Comparison of ENCODE assay signal across 12 mouse cellular contexts in genomic region chr11:51837164-51838153, GRCm38 (mm10). TPM values are rescaled to one million over a fixed set of nuclear protein-coding genes. Genes with fewer than 3 reads are reported as not detected.
DNase-seq lines count a peak whose midpoint lies in the region; ATAC-seq lines count a peak whose summit lies in the region.
"Had no signal": no experiment of that assay in that cellular context is flagged by ENCODE, and none has a peak within 500 bp of the region (broad histone marks: within the 10 kb centered on the region; RNA-seq: fewer than 3 reads in every experiment).

No protein-coding gene starts in this region.

- peak; percentile 59 to 71 for DNase-seq in heart, adult 18-20 months
- no peak for DNase-seq in heart, postnatal 25 days (ENCODE audit: low spot score)
- DNase-seq in A20 (ENCODE audit: low read depth, low spot score): peak; percentile 47
- DNase-seq in gastrocnemius, postnatal 14 days: peak; percentile 60
- DNase-seq in left cerebral cortex, adult 9 months (ENCODE audit: low spot score in 2 of 2): no peak
- no peak for DNase-seq in layer of hippocampus, postnatal 25 days (ENCODE audit: extremely low spot score in 1 of 2, low spot score in 1 of 2)
- DNase-seq in frontal cortex, postnatal 36 days (ENCODE audit: low spot score in 2 of 2): no peak
- DNase-seq: cerebellum, postnatal 25 days; lung, postnatal 36 days; right cerebral cortex, postnatal 14 days; thymus, adult 2 months had no signal

- intact Hi-C loops in heart, postnatal 25 days (cut with DNase I): no loop called here
- intact Hi-C loops in gastrocnemius, postnatal 14 days (cut with DNase I; ENCODE audit: low total_unique reads): no loop called here

- ATAC-seq in CD4-positive, CD25-positive, alpha-beta regulatory T cell, adult 4 months: peak; percentile 26

RNA-seq across cellular contexts. Expression of gene Jade2, which starts 20.0 kb away (rescaled TPM):
- total RNA-seq in heart, adult 18-20 months (2021): 10 to 100 TPM; 13.4 to 18.3 TPM
- 1 to 10 TPM; 6.5 to 8.8 TPM for total RNA-seq in heart, postnatal 25 days (2021)
- 10 to 100 TPM; 19.9 to 27.8 TPM for polyA plus RNA-seq in CD4-positive, CD25-positive, alpha-beta regulatory T cell, adult 4 months (2017; shearing (Covaris generic))
- total RNA-seq in gastrocnemius, postnatal 14 days (2021): 1 to 10 TPM; 2.0 to 5.0 TPM
- total RNA-seq in layer of hippocampus, postnatal 25 days (2021): 10 to 100 TPM; 28.4 to 29.7 TPM

Comparison
In these comparisons a context has a peak if more than half of its experiments do, and no peak if none do; other contexts are left out.
1. DNase-seq: peak in heart, adult 18-20 months (2 of 2), A20 (single experiment) and gastrocnemius, postnatal 14 days (single experiment); none in heart, postnatal 25 days (single experiment), left cerebral cortex, adult 9 months (0 of 2), layer of hippocampus, postnatal 25 days (0 of 2) and frontal cortex, postnatal 36 days (0 of 2).